Mouse (Mus musculus): ENCODE measurements around the gene March5. TPM values are rescaled to one million over a fixed set of nuclear protein-coding genes. Genes with fewer than 3 reads are reported as not detected.

March5 gene
- total RNA-seq, 2 experiments from 2014 or later: 99.0 to 104 TPM

- DNase-seq: peak; percentile 24
- intact Hi-C loops (cut with DNase I): no loop called here
Observed at GRCm38 (mm10) chr19:37252104-37252503, 44.8 kb downstream of the March5 start.

- intact Hi-C loops (cut with DNase I): no loop called here
Observed at GRCm38 (mm10) chr19:37255321-37255720, 48.0 kb downstream of the March5 start.

GRCm38 (mm10) chr19:37262389-37262788 is 55.0 kb downstream of the March5 start:
- no peak for DNase-seq
- intact Hi-C loops (cut with DNase I): no loop called here

More at GRCm38 (mm10) chr19:37255321-37255720, 48.0 kb downstream of the March5 start:
- DNase-seq: no peak

GRCm38 (mm10) chr19:37263566-37263942 is 56.2 kb downstream of the March5 start:
- DNase-seq: peak; percentile 9
- intact Hi-C loops (cut with DNase I): no loop called here

- peak; percentile 54 for DNase-seq
Observed at GRCm38 (mm10) chr19:37263943-37264897, 56.9 kb downstream of the March5 start.

GRCm38 (mm10) chr19:37265333-37266103 is 58.2 kb downstream of the March5 start:
- intact Hi-C loops (cut with DNase I): no loop called here
- DNase-seq: peak; percentile 90

More at GRCm38 (mm10) chr19:37263943-37264897, 56.9 kb downstream of the March5 start:
- intact Hi-C loops (cut with DNase I): no loop called here

GRCm38 (mm10) chr19:37269106-37269505 is 61.8 kb downstream of the March5 start:
- intact Hi-C loops (cut with DNase I): no loop called here
- DNase-seq: no peak

Other genes with a start within 250 kb of the March5 start
- 10 to 100 TPM; 36.7 to 38.6 TPM for gene Cpeb3, start 1.1 kb downstream of the March5 start, total RNA-seq (2021)
- gene Ide, start 130.3 kb downstream of the March5 start, total RNA-seq (2021): 10 to 100 TPM; 43.3 to 48.0 TPM
- 1 to 10 TPM; 6.9 to 7.0 TPM for gene Kif11, start 168.9 kb downstream of the March5 start, total RNA-seq (2021)
- gene Hhex, start 227.3 kb downstream of the March5 start, total RNA-seq (2021): 1 to 10 TPM; 1.8 to 2.8 TPM